ENCODE assay signal across 17 mouse cellular contexts in the genomic region with DNA sequence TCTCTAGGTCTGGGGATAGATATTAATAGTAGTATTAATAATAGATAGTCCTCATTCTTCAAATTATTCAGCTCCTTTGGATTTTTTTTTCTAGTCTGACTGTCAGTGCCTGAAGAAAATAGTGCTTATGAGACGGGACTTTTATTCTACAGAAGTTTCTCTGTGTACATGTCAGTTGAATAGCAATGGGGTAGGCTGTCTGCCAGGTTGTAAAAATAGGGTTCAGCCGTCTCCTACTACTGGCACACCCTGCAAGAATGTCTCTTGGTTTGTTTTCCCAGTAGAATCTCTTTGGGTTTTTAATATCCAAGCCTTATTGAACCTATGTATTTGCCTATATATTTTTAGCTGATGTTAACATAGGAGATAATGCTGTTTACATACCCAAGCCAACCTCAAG.
DNase-seq lines count a peak whose midpoint lies in the region; TF ChIP-seq lines count a peak whose summit lies in the region.
"Had no signal": no experiment of that assay in that cellular context is flagged by ENCODE, and none has a peak within 500 bp of the region (broad histone marks: within the 10 kb centered on the region; RNA-seq: fewer than 3 reads in every experiment).

No protein-coding gene starts in this region.

- no peak for TF ChIP-seq POLR2A in kidney, adult 2 months (IDR thresholded peaks at IDR 0.05; ENCODE audit: low read depth, low read length)

- H3K36me3 ChIP-seq in kidney, adult 2 months (ENCODE audit: control insufficient read depth, insufficient read depth, low read length): no peaks in the 10 kb centered on the region
- H3K36me3 ChIP-seq: hindbrain, embryonic 10.5 days; midbrain, embryonic 15.5 days had no signal

- no peaks in the 10 kb centered on the region for H3K4me1 ChIP-seq in kidney, adult 2 months (ENCODE audit: control insufficient read depth, insufficient read depth, low read length)
- H3K4me1 ChIP-seq: hindbrain, embryonic 10.5 days had no signal

- DNase-seq in frontal cortex, adult 2 months (ENCODE audit: extremely low spot score in 1 of 2, low spot score in 1 of 2): peak; percentile 30 to 70
- no peak for DNase-seq in frontal cortex, postnatal 14 days (ENCODE audit: low spot score in 2 of 2)
- peak; percentile 27 for DNase-seq in kidney, postnatal 14 days
- DNase-seq in kidney, adult 2 months: no peak
- peak; percentile 64 to 77 for DNase-seq in right cerebral cortex, postnatal 10 days (ENCODE audit: low spot score in 2 of 2)
- no peak for DNase-seq in right cerebral cortex, postnatal 4 days
- DNase-seq in telencephalon, adult 2 months (ENCODE audit: low read depth, low spot score): peak; percentile 44
- no peak for DNase-seq in spleen, postnatal 36 days (ENCODE audit: low spot score in 2 of 2)
- DNase-seq: adrenal gland, adult 2 months; cerebellum, adult 9-10 months; kidney, postnatal 36 days; layer of hippocampus, postnatal 36 days; spleen, adult 18-20 months had no signal

- no peak overlapping the region for H3K27ac ChIP-seq in kidney, adult 2 months (ENCODE audit: insufficient read depth, low read depth, low read length)
- H3K27ac ChIP-seq: hindbrain, embryonic 10.5 days; midbrain, embryonic 15.5 days; stomach, postnatal 0 days had no signal

- H3K27me3 ChIP-seq in kidney, adult 2 months (replicated peaks; ENCODE audit: control insufficient read depth, insufficient read depth, low read length): no peaks in the 10 kb centered on the region
- H3K27me3 ChIP-seq: midbrain, embryonic 15.5 days had no signal

- WGBS in kidney, adult 2 months: 50% methylated on average over 2 of the region's 2 CpGs

- H3K4me3 ChIP-seq in kidney, adult 2 months (ENCODE audit: insufficient read depth, low read depth, low read length): no peak overlapping the region
- H3K4me3 ChIP-seq: erythroblast, embryonic 14.5 days; hindbrain, embryonic 10.5 days; midbrain, embryonic 15.5 days had no signal

- no peak for TF ChIP-seq CTCF in kidney, adult 2 months (conservative IDR thresholded peaks at IDR 0.05; ENCODE audit: insufficient read depth, insufficient read length, low read depth, low read length)

Comparison
In these comparisons a context has a peak if more than half of its experiments do, and no peak if none do; other contexts are left out.
1. DNase-seq: peak in frontal cortex, adult 2 months (2 of 2), kidney, postnatal 14 days (single experiment), right cerebral cortex, postnatal 10 days (2 of 2) and telencephalon, adult 2 months (single experiment); none in frontal cortex, postnatal 14 days (0 of 2), kidney, adult 2 months (single experiment), right cerebral cortex, postnatal 4 days (single experiment) and spleen, postnatal 36 days (0 of 2).